Mouse (Mus musculus): ENCODE results near the gene Mrpl18. TPM values are rescaled to one million over a fixed set of nuclear protein-coding genes. Genes with fewer than 3 reads are reported as not detected.

The Mrpl18 gene
- 67.7 and 70.0 TPM in 2 replicates for polyA plus RNA-seq (2012; rRNA removed)

DNA sequence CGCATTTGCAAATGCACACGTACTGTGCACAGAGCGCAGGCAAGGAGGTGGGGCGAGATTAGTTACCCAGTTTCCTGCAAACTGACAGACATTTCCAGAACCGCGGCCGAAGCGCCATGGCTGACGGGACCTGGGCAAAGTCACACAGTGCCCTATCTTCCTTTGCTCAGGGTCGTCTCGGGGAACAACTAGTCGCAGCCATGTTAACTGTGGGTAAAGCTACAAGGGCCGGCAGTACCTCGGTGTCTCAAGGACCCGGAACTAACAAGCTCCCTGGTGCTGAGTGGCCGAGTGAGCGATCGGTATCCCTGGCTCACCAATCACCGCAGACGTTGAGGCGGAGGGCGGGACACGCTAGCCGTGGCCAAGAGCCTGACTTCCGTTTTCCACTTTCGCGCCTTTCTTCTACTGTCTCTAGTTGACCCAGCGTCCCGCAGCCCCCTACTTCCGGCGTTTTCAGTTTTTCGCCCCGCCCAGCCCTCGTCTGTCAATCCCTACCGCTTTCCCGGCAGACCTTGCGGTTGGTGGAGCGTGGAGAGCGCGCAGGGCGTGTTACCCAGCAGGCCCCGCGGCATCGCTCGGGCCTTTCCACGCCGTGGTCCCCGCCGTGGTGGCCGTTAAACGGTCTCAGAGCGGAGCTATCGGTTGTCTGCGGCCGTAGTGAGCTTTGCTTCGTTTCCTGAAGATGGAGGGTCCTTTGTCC, at the start of gene Mrpl18:
TSS of gene Mrpl18 (minus strand) at position 465 of the 703 bp plus-strand sequence.

DNA sequence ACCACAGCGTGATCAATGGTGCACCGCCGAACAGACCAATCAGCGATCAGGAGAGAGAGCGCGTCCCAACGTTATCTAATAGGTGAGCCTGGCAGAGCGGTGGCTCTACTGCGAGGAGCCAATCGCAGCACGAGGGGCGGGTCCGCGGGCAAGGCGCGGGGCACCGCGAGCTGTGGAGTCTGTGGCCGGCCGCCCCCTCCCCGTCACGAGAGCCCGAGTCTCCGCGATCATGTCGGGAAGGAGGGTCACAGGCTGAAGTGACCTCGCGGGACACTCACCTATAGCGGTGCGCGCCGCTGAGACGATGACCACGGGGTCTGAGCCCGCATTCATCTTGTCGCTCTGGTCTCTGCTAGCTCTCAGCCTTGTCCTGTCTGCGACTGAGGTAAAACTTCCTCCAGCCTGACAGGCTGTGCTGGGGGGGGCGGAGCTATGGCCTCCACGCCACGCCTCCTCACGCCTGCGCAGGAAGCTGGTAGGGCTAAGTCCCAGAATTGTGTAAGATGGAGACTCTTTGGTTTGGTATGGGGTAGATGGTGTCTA, 44.3 kb upstream of the Mrpl18 start, which contains the start of gene Acat2:
TSS of gene Acat2 (minus strand) at position 417 of the 543 bp plus-strand sequence.

DNA sequence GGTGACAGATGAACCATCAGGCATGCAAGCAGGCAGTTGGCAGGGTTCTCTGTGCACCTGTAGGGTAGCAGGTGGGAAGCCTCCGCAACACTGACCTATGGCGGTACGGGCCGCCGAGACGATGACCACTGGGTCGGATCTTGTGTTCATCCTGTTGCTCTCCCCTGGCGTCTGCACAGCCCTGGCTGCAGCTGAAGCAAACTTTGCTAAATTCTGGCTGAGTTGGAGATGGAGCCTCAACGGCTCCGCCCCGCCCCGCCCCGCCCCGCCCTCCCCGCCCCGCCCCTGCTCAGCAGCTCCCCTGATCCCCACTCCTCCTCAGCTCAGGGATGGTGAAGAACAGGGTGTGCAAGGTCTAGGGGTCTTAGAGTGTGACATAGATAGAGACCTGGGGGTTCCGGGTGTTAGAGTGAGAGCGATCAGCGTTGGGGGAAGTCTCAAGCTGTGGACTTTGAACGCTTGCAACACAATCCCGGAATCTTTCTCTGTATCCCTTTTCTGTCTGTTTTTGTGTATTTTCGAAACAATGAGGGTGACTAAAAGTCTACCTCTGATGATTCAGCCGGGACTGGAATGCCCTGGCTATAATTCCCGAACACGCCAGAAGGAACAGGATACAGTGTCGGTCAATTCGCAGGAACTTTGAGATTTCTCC, 24.1 kb upstream of the Mrpl18 start, which contains the start of gene Acat3:
TSS of gene Acat3 (minus strand) at position 450 of the 655 bp plus-strand sequence.

DNA sequence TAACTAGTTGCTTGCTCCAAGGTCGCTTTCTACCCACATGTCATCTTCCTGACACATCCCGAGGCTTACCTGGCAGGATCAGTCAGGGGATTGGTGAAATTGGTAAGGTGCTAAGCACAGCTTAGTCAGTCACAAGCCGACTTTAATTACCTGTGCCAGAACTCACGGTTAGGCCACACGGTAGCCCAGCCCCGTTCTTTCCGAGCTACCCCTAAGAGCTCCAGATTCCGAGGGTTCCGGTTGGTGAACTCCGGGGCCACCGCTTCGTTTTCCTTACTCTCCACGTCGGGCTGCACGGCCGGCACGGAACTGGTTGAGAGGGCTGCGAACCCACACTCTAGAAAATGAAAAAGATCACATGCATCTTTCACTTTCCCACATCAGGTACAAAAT, 661 bp downstream of the Mrpl18 start, which contains the start of gene Tcp1:
TSS of gene Tcp1 (plus strand) at position 214 of the 393 bp plus-strand sequence.

DNA sequence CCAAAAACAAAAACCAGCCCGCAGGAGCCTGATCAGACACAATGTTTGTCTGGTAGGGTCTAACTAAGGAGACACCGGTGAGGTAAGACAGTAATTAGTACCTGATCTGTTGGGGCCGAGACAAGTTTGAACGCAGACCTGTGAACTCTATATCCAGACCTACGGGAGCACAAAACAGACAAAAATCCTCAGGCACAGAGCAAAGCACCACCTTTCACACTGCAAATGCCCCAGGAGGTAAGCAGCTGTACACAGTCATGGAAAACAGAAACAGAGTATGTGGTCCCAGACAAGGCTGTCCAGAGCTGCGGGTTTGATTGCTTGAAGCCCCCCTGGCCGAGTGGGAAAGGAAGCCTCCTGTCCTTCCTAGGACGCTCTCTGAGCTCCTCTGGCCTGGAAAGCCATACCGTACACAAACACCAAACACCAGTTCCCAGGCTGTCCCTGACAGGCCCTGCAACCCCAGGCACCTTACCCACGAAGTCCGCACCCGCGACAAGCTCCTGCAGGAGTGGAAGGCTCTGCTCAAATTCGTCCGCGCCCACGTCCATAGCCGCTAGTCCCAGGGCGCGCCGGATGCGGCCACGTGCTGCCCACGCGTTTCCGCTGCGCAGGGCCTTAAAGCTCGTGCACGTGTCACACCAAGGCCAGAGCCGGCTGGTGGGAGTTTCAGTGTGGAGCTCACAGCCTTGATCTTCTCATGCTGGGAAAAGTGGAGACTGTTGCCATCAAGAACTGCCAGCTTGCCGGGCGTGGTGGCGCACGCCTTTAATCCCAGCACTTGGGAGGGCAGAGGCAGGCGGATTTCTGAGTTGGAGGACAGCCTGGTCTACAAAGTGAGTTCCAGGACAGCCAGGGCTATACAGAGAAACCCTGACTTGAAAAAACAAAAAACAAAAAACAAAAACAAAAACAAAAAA, 6.5 kb downstream of the Mrpl18 start, which contains the start of gene Pnldc1:
TSS of gene Pnldc1 (minus strand) at position 870 of the 920 bp plus-strand sequence.

DNA sequence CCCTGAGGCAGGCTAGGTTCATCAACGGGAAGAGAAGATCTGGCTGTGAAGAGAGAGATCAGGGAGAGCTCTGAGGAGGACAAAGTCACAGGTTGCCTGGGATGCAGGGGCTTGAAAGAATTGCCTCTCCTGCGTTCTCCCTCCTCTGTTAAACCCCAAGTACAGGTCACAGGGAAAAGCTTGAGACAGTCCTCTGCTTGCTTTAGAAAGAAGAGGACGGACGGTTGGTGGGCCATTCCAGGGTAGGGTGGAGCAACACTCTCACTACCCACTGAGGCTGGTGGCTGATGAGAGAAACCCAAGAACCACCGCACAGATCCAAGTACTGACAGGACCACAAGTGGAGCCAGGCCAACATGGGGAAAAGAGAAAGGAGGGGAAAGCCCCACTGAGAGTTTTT, 40.4 kb downstream of the Mrpl18 start, which contains the start of gene Mrgprh:
TSS of gene Mrgprh (plus strand) at position 301 of the 400 bp plus-strand sequence.

DNA sequence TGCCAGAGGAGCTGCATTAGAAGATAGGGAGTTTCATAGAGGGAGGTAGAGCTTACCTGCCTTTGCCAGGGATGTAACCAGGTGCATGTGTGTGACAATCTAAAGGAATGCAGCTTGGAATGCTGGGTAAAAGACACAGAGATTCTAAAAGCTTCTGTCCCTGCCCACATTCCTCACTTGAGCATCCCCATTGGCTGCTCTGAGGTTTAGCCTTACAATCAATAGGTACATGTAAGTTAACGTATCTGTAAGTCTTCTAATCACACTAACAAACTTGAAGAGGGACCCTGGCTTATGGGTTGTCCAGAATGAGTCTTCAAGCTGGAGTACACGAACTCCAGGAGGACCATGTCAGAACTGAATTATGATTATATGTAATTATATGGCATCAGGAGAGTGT, 48.1 kb downstream of the Mrpl18 start, which contains the start of gene Mas1:
TSS of gene Mas1 (minus strand) at position 101 of the 400 bp plus-strand sequence.

Other genes with a start within 250 kb of the Mrpl18 start
- not detected in 2 replicates for gene Slc22a1, start 240.5 kb downstream of the Mrpl18 start, polyA plus RNA-seq (2012; rRNA removed)
- gene Igf2r, start 146.7 kb downstream of the Mrpl18 start, polyA plus RNA-seq (2012; rRNA removed) = 20.3 and 33.7 TPM in 2 replicates
- gene Mas1, start 48.2 kb downstream of the Mrpl18 start, polyA plus RNA-seq (2012; rRNA removed) = 0.20 and 0.55 TPM in 2 replicates
- gene Mrgprh, start 40.3 kb downstream of the Mrpl18 start, polyA plus RNA-seq (2012; rRNA removed) = 0.04 and 0.09 TPM in 2 replicates
- gene Pnldc1, start 6.1 kb downstream of the Mrpl18 start, polyA plus RNA-seq (2012; rRNA removed) = 5.7 and 6.9 TPM in 2 replicates
- 207 and 213 TPM in 2 replicates for gene Tcp1, start 644 bp downstream of the Mrpl18 start, polyA plus RNA-seq (2012; rRNA removed)
- 0.61 TPM in 2 replicates for gene Acat3, start 24.3 kb upstream of the Mrpl18 start, polyA plus RNA-seq (2012; rRNA removed)
- 125 and 134 TPM in 2 replicates for gene Acat2, start 44.4 kb upstream of the Mrpl18 start, polyA plus RNA-seq (2012; rRNA removed)
- 84.6 and 97.5 TPM in 2 replicates for gene Wtap, start 77.8 kb upstream of the Mrpl18 start, polyA plus RNA-seq (2012; rRNA removed)
- 144 and 148 TPM in 2 replicates for gene Sod2, start 90.5 kb upstream of the Mrpl18 start, polyA plus RNA-seq (2012; rRNA removed)
- 0.05 TPM in 1 of 2 replicates, not detected in the other for gene Gpr31b, start 136.0 kb upstream of the Mrpl18 start, polyA plus RNA-seq (2012; rRNA removed)
- gene Tcp10b, start 144.8 kb upstream of the Mrpl18 start, polyA plus RNA-seq (2012; rRNA removed) = 0.19 and 0.33 TPM in 2 replicates
- gene Unc93a, start 215.5 kb upstream of the Mrpl18 start, polyA plus RNA-seq (2012; rRNA removed) = 0.04 and 0.07 TPM in 2 replicates